Mouse (Mus musculus) heart, adult 11 months (tissue): ENCODE results near the gene Pyroxd2.

Experiments used
- DNase-seq: peaks from one replicate; pipeline ENCODE4 v3.0.0; 2022

Gene Pyroxd2

DNA sequence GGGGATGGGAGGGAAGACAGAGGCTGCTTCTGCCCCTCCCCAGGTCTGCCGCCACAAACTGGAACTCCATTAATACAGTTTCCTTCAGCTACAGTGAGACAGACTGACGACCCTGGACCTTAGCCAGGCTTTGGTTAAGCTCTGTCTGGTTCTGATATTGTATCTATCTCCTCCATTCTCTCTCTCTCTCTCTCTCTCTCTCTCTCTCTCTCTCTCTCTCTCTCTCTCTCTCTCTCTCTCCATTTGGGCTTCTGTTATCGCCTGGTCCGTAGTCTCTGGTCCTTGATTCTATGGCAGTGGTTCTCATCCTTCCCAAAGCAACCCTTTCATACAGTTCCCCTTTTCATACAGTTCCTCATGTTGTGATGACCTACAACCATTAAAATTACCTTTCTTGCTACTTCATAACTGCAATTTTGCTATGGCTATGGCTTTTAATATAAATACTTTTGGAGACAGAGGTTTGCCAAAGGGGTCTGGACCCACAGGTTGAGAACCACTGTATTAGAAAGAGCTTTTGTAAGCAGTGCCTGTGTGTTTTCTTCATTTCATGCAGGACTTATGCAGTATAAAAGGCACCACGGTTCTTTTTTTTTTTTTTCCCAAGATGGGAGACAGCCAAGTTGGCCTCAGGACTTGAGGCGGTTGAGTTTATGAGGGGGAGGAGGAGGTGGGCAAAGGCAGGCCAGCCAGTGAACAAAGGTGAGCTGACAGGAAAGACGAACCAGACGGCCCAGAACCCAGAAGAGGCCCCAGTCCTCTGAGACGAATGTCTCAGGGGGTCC is 7.3 kb downstream of the Pyroxd2 start:
- no peak for DNase-seq

GRCm38 (mm10) chr19:42744162-42744586 is 8.4 kb downstream of the Pyroxd2 start:
- DNase-seq = peak; percentile 94

GRCm38 (mm10) chr19:42743261-42743660 is 9.3 kb downstream of the Pyroxd2 start:
- no peak for DNase-seq

- no peak for DNase-seq
Measured at GRCm38 (mm10) chr19:42741884-42742283, 10.7 kb downstream of the Pyroxd2 start.

DNA sequence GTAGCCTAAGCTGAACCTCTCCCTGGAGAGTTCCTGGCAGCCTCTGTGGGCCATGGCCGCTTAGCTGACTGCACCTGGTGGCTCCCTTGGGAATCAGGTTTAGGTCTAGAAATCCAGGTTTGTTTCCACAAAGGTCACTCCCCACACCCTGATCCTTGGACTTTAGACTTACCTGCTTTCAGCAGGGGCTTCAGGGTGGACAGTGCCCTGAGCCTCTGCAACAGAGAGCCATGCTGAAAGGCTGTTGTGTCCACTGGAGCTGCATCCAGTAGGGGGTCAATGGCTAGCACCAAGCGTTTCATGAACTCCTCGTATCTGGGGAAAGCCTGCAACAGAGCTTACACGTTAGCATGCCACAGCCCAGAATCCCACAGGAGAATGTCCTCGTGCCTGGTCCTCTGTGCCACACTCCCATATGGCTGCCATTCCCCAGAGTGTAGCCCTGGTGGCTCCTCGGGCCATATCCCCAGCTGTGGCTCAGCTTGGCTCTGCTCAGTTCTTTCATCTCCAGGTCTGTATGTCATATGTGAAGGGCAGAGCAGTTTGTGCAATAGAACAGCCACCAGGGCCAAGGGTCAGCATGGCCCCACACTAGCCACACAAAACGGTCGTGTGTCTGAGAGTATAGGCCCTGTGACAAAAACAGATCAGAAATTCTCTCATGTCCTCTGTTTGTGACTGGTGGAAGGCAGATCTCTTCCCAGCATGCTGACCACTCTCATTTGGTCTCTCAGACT is 12.2 kb downstream of the Pyroxd2 start:
- DNase-seq = no peak

- no peak for DNase-seq
Measured at GRCm38 (mm10) chr19:42739734-42740133, 12.8 kb downstream of the Pyroxd2 start.

DNA sequence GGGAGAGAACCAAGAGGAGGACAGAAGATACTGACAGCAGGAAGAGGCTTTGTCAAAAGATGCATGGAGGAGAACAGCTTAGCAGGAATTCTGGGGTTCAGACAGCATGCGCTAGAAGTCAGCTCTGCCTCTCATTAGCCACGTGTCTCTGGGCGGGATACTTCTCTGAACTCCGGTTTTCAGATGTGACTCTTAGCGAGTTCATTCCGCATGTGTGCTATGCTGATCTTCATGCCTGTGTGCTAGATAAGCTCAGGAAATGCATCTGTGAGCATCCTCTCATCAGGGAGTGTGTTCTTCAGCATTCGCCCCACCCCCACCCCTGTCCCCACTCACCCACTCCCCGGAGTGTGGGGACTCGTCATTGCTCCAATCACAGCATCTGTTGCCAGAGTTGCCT is 14.8 kb downstream of the Pyroxd2 start:
- no peak for DNase-seq

GRCm38 (mm10) chr19:42734982-42735381 is 17.6 kb downstream of the Pyroxd2 start:
- DNase-seq = no peak

- no peak for DNase-seq
Measured at GRCm38 (mm10) chr19:42727424-42727823, 25.2 kb downstream of the Pyroxd2 start.

DNA sequence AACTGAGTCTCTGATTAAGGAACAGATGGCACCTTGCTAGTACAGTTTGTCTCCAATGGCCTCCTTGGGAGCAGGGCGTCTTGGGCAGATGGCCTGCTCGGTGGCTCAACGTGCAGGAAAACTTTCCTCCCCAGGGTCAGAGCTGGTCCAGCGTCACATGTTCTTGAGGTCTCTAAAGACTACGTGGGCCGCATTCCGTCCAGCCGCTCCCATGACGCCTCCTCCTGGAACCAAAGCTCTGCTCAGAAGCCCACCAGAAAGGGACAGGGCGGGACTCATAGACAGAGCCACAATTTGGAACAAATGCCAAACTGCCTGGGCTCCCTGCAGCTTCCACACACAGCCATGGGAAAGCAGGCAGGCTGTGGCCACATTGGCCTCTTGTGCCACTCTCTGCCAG is 25.8 kb downstream of the Pyroxd2 start:
- no peak for DNase-seq

- no peak for DNase-seq
Measured at GRCm38 (mm10) chr19:42725973-42726350, 26.6 kb downstream of the Pyroxd2 start.

GRCm38 (mm10) chr19:42725056-42725972 is 27.3 kb downstream of the Pyroxd2 start:
- DNase-seq = peak; percentile 95

DNA sequence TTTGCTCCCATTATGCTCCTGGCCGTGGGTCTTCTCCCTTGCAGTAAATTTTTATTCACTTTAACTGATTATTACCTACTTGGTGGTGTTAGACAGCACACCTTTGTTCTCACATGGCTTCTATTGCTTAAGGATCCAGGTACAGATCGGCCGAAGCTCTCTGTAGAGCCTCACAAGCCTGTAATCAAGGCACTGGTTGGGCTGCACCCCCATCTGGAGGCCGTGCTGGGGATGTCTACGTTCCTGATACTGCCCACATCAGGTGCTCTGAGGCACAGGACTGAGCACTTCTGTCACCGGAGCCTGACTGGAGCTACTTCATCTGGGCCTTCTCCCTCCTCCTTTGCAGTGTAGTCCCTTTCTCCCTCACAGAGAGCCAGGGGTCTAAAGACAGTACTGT is 29.3 kb downstream of the Pyroxd2 start:
- no peak for DNase-seq

DNA sequence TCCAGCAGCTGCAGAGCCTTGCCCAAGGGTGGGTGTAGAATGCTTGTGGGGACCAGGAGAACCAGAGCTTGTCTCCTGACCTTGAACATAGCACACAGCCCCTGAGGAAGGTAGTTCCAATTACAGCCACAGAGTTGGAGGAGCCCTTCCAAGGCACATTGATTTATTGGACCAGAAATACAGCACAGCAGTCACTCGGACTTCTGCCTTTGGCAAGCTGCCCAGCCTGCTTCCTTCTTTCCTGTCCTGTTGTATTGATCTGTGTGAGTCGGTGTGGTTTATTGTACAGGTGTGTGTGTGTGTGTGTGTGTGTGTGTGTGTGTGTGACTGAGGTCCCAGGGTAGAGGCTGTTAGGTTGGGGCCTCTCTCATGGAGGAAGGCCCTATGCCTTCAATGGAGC is 30.1 kb downstream of the Pyroxd2 start:
- no peak for DNase-seq

- DNase-seq = no peak
Measured at GRCm38 (mm10) chr19:42718101-42718500, 34.5 kb downstream of the Pyroxd2 start.

DNA sequence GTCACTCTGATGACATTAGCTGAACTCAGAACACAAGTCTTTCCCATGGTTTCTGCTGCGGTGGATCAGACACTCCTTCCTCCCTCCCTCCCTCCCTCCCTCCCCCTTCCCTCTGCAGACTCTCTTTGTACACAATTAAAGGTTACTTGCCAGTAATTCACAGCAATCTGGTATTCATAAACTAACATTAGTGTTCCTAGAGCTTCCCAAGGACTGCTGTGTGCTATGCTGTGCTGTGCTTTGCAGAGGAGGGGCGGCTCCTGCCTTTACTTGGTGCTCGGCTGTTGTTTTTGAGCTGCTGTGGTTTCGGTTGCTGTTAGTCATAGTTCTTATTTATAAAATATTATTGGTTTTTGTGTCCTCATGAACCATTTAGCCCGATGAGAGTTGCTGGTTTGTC is 34.9 kb downstream of the Pyroxd2 start:
- DNase-seq = no peak

GRCm38 (mm10) chr19:42716507-42716906 is 36.1 kb downstream of the Pyroxd2 start:
- DNase-seq = no peak

GRCm38 (mm10) chr19:42713770-42714169 is 38.8 kb downstream of the Pyroxd2 start:
- DNase-seq = peak; percentile 94

- DNase-seq = no peak
Measured at GRCm38 (mm10) chr19:42699426-42699825, 53.1 kb downstream of the Pyroxd2 start.

GRCm38 (mm10) chr19:42698576-42698975 is 54.0 kb downstream of the Pyroxd2 start:
- no peak for DNase-seq

- no peak for DNase-seq
Measured at GRCm38 (mm10) chr19:42697336-42697735, 55.2 kb downstream of the Pyroxd2 start.

DNA sequence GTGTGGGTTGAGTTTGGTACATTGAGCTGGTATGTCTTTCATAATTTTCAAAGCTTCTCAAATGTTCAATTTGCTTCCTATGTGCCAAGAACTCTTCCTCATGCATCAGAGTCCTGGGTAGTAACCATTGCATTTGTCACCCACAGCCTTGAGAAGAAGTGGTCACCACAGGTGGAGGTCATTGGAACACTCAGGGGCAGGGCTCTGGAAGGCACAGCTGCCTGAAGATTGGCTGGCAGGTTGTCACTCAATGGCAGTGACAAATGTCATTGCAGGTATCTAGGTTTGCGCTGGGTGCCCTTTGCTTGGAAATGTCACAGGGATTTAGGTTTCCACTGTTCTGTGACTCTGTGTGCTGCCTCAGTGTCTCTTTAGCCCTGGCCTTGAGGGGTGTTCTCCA is 62.3 kb downstream of the Pyroxd2 start:
- no peak for DNase-seq

DNA sequence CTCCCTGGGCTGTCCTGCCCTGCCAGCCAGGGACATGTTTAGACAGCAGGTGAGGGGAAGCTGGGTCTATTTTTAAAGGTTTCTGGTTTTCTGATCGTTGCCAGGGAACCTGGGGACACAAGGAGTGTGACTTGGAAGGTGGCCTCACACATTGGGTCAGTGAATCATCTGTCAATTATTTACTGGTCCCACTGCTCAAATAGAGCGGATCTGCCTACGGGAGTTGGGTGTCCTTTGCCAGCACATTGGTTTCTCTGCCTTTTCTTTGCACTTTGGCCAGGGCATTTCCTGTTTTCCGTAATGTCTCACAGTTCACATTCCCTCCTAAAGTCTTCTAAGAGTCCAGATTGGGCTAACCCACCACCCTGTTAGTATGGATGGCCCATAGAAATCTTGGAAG is 62.8 kb downstream of the Pyroxd2 start:
- no peak for DNase-seq
